Mouse (Mus musculus): Measurements from ENCODE around the gene Saxo2. TPM values are rescaled to one million over a fixed set of nuclear protein-coding genes. Genes with fewer than 3 reads are reported as not detected.

Gene Saxo2
- polyA plus RNA-seq (2015; fragmentation: Nextera tagmentation; extraction: Ambion mirVana), result 31.2 and 31.6 TPM in 2 replicates

DNA sequence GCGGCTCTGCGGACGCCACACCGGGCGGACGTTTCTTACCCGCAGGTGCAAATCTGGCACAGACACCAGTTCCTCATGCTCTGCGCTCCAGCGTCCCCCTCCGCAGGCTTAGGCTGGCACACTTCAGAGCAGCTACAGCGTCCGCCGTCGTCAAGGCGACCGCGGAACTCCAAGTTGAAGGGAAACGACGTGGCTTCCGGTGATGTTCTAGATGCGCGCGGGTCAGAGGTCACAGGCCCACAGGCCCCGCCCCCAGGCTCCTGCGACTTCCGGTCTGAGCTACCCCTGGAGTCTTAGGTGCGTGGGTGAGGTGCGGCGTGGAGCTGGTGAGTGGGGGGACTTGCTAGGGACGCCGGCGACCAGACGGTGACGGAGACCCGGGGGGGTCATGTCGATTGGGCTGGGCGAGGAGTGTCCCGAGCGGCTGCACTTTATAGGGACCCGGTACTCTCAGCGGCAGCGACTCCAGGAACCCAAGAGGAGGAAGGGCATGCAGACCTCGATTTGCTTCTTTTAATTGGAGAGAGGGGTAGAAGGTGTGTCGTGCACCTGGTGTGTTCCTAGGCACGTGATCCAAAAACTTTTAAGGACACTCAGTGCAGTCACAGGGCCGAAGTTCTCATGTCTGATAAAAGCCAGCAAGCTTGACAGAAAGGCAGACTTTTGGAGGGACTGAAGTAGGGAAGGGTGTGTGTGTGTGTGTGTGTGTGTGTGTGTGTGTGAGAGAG, at the start of gene Saxo2, which contains the start of gene Efl1:
Gene Saxo2, minus strand, starts transcription at position 176 of the 728 bp plus-strand sequence.
Gene Efl1, plus strand, starts transcription at position 262 of the 728 bp plus-strand sequence.
- peak; percentile 100 for ATAC-seq
- Histone ChIP-seq H3K27me3 (replicated peaks; ENCODE audit: control insufficient read depth, insufficient read depth, low read length) (no peaks in the 10 kb centered on the region), H3K9me3 (ENCODE audit: control insufficient read depth, low read length) (no peaks in the 10 kb centered on the region), H3K27ac (ENCODE audit: low read depth, low read length) (peak within 1 kb of the TSS; percentile 56), H3K4me1 (ENCODE audit: control insufficient read depth, insufficient read depth, low read depth, low read length) (peaks cover 11% of the 10 kb centered on the region), H3K4me2 (ENCODE audit: low read length) (peak within 1 kb of the TSS; percentile 74), H3K9ac (ENCODE audit: low read depth, low read length) (peak within 1 kb of the TSS; percentile 79), H3K4me3 (ENCODE audit: low read length) (peak within 1 kb of the TSS; percentile 84), H3K36me3 (ENCODE audit: control insufficient read depth, insufficient read depth, low read length) (no peaks in the 10 kb centered on the region)
- under 1% methylated on average over 46 of the region's 46 CpGs for WGBS

DNA sequence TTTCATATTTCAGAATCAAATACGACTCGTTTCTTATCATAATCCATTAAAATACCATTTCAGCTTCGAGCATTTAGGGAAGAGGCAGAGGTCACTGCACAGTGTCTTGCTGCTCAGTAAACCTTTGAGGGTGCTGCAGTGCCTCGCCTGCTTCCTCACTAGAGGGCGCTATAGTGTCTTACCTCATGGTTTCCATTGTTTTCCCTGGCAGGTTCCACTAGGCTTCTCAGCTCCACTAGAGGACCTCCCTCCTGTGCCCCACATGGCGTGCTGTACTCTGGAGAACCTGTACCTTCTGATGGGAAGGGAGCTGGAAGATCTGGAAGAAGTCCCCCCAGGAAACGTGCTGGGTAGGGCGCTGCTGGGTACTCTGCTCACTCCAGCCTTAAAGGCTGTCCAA, 49.3 kb upstream of the Saxo2 start:
- ATAC-seq, result no peak
- Histone ChIP-seq H3K36me3 (ENCODE audit: control insufficient read depth, insufficient read depth, low read length) (peaks cover 23% of the 10 kb centered on the region), H3K4me1 (ENCODE audit: control insufficient read depth, insufficient read depth, low read depth, low read length) (no peaks in the 10 kb centered on the region), H3K9ac (ENCODE audit: low read depth, low read length) (no peak overlapping the region), H3K4me2 (ENCODE audit: low read length) (no peak overlapping the region), H3K27me3 (replicated peaks; ENCODE audit: control insufficient read depth, insufficient read depth, low read length) (no peaks in the 10 kb centered on the region), H3K27ac (ENCODE audit: low read depth, low read length) (no peak overlapping the region), H3K9me3 (ENCODE audit: control insufficient read depth, low read length) (no peaks in the 10 kb centered on the region), H3K4me3 (ENCODE audit: low read length) (no peak overlapping the region)
- 76% methylated on average over 8 of the region's 8 CpGs for WGBS

DNA sequence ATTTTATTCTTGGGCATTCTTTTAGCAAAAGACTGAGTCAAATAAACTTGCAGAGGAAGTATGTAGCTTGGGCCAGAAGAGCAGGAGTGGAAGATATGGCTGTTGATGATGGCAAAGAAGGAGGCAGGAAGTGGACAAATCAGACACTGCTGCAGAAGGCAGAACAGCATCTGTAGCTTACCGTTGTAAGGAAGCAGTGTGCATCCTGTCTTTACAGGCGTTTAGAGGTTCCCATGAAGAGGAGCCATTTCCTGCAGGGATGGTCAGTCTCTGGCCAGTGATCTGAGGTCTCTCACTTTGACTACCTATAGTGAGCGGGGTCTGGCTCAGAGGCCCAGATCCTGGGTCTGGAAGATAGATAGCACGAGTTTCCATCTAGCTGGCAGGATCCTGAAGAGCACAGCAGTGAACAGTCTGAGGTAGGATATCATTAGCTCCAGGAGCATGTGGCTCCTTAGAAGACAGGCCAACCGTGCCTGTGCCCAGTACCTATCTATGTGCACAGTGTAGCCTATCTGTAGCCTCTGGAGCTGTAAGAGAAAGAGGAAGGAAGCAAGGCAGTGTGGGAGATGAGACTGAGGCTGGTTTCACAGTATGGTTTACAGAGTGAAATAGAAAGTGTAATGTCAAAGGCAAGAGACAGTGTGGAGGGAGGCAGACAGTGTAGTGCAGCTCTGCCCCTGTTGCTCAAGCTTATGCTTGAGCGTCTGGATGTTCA, 42.9 kb upstream of the Saxo2 start:
- no peak overlapping the region for H3K9ac ChIP-seq (ENCODE audit: low read depth, low read length)
- ATAC-seq, result no peak
- no peaks in the 10 kb centered on the region for H3K27me3 ChIP-seq (replicated peaks; ENCODE audit: control insufficient read depth, insufficient read depth, low read length)
- no peak overlapping the region for H3K4me2 ChIP-seq (ENCODE audit: low read length)
- no peaks in the 10 kb centered on the region for H3K9me3 ChIP-seq (ENCODE audit: control insufficient read depth, low read length)
- no peak overlapping the region for H3K27ac ChIP-seq (ENCODE audit: low read depth, low read length)
- WGBS, result 93% methylated on average over 6 of the region's 6 CpGs
- H3K4me3 ChIP-seq (ENCODE audit: low read length), result no peak overlapping the region
- H3K4me1 ChIP-seq (ENCODE audit: control insufficient read depth, insufficient read depth, low read depth, low read length), result no peaks in the 10 kb centered on the region
- peaks cover 22% of the 10 kb centered on the region for H3K36me3 ChIP-seq (ENCODE audit: control insufficient read depth, insufficient read depth, low read length)

DNA sequence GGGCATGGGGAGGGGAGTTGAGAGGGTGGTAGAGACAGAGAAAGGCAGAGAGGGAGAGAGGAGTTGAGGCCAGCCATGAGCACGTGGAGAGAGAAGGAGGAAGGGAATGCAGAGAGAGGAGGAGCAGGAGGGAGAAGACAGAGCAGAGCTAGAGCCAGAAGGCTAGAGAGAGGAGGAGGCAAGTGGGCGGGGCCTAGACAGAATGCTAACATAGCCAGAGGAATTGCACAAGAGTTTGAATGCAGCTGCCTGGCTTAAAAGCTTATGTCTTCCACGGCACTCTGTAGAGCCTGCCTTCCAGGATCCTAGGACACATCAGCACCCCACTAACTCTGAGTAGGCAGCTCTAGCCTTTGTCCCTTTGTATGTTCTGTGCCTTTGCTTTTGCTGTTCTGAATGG, 40.4 kb upstream of the Saxo2 start:
- 61% methylated on average over 3 of the region's 3 CpGs for WGBS

DNA sequence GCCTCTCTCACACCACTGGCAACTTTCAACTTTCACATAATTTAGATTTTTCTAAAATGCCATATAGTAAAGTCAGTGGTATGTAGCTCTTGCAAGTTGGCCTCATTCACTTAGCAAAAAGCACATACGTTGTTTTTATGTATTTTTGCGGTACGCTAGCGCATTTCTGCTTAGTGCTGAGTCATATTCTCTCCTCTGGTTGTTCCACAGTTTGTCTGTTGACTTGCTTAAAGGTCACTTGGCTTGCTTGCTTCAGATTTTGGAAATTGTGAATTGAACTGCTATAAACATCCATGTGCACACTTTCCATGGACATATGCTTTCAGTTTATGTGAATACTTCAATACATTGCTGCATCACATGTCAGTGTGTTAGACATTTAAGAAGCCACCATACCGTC, 31.6 kb upstream of the Saxo2 start:
- Histone ChIP-seq H3K4me2 (ENCODE audit: low read length) (no peak overlapping the region), H3K9me3 (ENCODE audit: control insufficient read depth, low read length) (no peaks in the 10 kb centered on the region), H3K4me1 (ENCODE audit: control insufficient read depth, insufficient read depth, low read depth, low read length) (no peaks in the 10 kb centered on the region), H3K9ac (ENCODE audit: low read depth, low read length) (no peak overlapping the region), H3K4me3 (ENCODE audit: low read length) (no peak overlapping the region), H3K27ac (ENCODE audit: low read depth, low read length) (no peak overlapping the region), H3K36me3 (ENCODE audit: control insufficient read depth, insufficient read depth, low read length) (peaks cover 6% of the 10 kb centered on the region), H3K27me3 (replicated peaks; ENCODE audit: control insufficient read depth, insufficient read depth, low read length) (no peaks in the 10 kb centered on the region)
- WGBS, result 91% methylated on average over 5 of the region's 5 CpGs
- ATAC-seq, result no peak

More for the DNA sequence above, 40.4 kb upstream of the Saxo2 start:
- Histone ChIP-seq H3K27me3 (replicated peaks; ENCODE audit: control insufficient read depth, insufficient read depth, low read length) (no peaks in the 10 kb centered on the region), H3K4me3 (ENCODE audit: low read length) (no peak overlapping the region), H3K9me3 (ENCODE audit: control insufficient read depth, low read length) (no peaks in the 10 kb centered on the region), H3K27ac (ENCODE audit: low read depth, low read length) (no peak overlapping the region), H3K36me3 (ENCODE audit: control insufficient read depth, insufficient read depth, low read length) (peaks cover 26% of the 10 kb centered on the region), H3K9ac (ENCODE audit: low read depth, low read length) (no peak overlapping the region), H3K4me1 (ENCODE audit: control insufficient read depth, insufficient read depth, low read depth, low read length) (no peaks in the 10 kb centered on the region), H3K4me2 (ENCODE audit: low read length) (no peak overlapping the region)
- 0 out of 2 replicates have a peak, but pooled peaks have one; percentile 37 for ATAC-seq

DNA sequence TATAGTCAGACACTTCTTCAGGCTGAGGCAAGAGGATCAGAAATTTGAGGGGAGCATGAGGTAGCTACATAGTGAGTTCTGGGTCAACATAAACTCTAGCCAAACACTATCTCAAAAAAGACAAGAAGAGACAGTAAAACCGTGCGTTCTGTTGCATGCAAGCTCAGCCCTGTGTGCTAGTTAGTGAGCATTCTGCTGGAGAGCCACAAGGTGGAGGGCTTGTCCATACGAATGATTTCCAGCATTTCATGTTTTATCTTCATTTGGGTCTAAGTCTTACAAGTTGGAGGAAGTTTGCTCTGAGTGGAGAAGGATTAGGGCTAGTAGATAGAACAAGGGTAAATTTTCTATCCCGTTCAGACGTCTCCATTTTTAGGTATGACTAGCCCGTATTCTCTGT, 28.5 kb upstream of the Saxo2 start:
- Histone ChIP-seq H3K4me2 (ENCODE audit: low read length) (no peak overlapping the region), H3K4me1 (ENCODE audit: control insufficient read depth, insufficient read depth, low read depth, low read length) (no peaks in the 10 kb centered on the region), H3K27me3 (replicated peaks; ENCODE audit: control insufficient read depth, insufficient read depth, low read length) (no peaks in the 10 kb centered on the region), H3K4me3 (ENCODE audit: low read length) (no peak overlapping the region), H3K27ac (ENCODE audit: low read depth, low read length) (no peak overlapping the region), H3K9me3 (ENCODE audit: control insufficient read depth, low read length) (no peaks in the 10 kb centered on the region), H3K36me3 (ENCODE audit: control insufficient read depth, insufficient read depth, low read length) (peaks cover 10% of the 10 kb centered on the region), H3K9ac (ENCODE audit: low read depth, low read length) (no peak overlapping the region)
- 89% methylated on average over 6 of the region's 6 CpGs for WGBS
- ATAC-seq, result peak; percentile 58; the same call in 1 of the 2 replicates

DNA sequence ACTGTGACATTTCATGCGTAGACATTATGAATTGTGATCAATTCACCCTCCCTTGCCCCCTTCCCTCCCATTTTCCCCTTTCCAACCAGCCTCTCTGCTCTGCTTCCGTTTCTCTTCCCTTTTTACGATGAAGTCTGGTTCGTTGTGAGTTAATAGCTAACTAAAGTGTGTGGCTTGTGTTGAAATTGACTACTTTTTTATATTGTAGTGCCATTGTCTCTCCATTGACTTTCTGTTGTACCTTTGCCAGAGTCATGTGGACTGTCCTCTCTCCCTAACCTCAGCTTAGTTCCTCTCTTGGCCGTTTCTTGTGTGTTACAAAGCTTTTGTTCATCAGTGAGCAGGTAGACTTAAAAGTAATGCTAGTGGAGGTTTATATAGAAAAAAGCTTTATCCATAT, 27.7 kb upstream of the Saxo2 start:
- Histone ChIP-seq H3K27ac (ENCODE audit: low read depth, low read length) (no peak overlapping the region), H3K4me2 (ENCODE audit: low read length) (no peak overlapping the region), H3K27me3 (replicated peaks; ENCODE audit: control insufficient read depth, insufficient read depth, low read length) (no peaks in the 10 kb centered on the region), H3K4me1 (ENCODE audit: control insufficient read depth, insufficient read depth, low read depth, low read length) (no peaks in the 10 kb centered on the region), H3K36me3 (ENCODE audit: control insufficient read depth, insufficient read depth, low read length) (peaks cover 15% of the 10 kb centered on the region), H3K4me3 (ENCODE audit: low read length) (no peak overlapping the region), H3K9ac (ENCODE audit: low read depth, low read length) (no peak overlapping the region), H3K9me3 (ENCODE audit: control insufficient read depth, low read length) (no peaks in the 10 kb centered on the region)
- no peak for ATAC-seq
- WGBS, result 79% methylated on average over 5 of the region's 5 CpGs

DNA sequence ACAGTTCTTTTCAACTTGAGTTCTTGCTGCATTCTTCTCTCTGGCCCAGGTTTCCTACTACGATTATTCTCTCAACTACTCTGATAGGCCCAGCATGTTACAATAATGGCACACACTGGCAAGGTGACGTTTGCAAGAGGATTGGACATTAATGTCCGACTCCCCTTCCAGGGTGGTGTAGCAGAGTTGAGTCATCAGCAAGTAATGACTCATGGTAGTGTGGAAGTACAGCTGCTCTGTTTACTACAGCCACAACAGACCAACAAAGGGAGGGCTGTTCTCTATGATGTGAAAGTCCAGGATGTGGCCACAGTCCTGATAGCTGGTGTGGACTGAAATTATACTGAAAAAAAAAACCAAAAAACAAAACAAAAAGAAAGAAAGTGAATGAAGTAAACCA, 16.3 kb upstream of the Saxo2 start:
- H3K4me1 ChIP-seq (ENCODE audit: control insufficient read depth, insufficient read depth, low read depth, low read length), result no peaks in the 10 kb centered on the region
- no peak for ATAC-seq
- H3K27me3 ChIP-seq (replicated peaks; ENCODE audit: control insufficient read depth, insufficient read depth, low read length), result no peaks in the 10 kb centered on the region
- no peak overlapping the region for H3K27ac ChIP-seq (ENCODE audit: low read depth, low read length)
- no peak overlapping the region for H3K9ac ChIP-seq (ENCODE audit: low read depth, low read length)
- peaks cover 10% of the 10 kb centered on the region for H3K36me3 ChIP-seq (ENCODE audit: control insufficient read depth, insufficient read depth, low read length)
- 93% methylated on average over 3 of the region's 3 CpGs for WGBS
- H3K9me3 ChIP-seq (ENCODE audit: control insufficient read depth, low read length), result no peaks in the 10 kb centered on the region
- no peak overlapping the region for H3K4me3 ChIP-seq (ENCODE audit: low read length)
- H3K4me2 ChIP-seq (ENCODE audit: low read length), result no peak overlapping the region

DNA sequence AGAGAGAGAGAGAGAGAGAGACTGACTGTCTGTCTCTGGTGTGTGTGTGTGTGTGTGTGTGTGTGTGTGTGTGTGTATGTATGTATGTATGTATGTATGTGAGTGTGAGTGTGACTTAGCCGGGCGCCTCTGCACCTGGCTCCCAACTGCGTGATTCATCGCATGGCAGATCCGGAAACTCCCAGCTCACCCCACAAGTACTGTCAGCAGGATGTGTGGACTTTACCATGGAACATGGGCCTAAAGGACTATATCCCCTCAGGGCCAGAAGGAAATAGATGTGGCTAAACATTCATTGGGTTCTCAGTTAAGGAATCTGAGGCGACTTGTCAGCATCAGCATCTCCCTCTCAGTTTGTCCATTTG, 735 bp upstream of the Saxo2 start:
- Histone ChIP-seq H3K27ac (ENCODE audit: low read depth, low read length) (no peak overlapping the region), H3K27me3 (replicated peaks; ENCODE audit: control insufficient read depth, insufficient read depth, low read length) (no peaks in the 10 kb centered on the region), H3K9ac (ENCODE audit: low read depth, low read length) (peak overlapping the region; percentile 79), H3K9me3 (ENCODE audit: control insufficient read depth, low read length) (no peaks in the 10 kb centered on the region), H3K4me3 (ENCODE audit: low read length) (peak overlapping the region; percentile 84), H3K4me2 (ENCODE audit: low read length) (peak overlapping the region; percentile 74), H3K4me1 (ENCODE audit: control insufficient read depth, insufficient read depth, low read depth, low read length) (peaks cover 11% of the 10 kb centered on the region), H3K36me3 (ENCODE audit: control insufficient read depth, insufficient read depth, low read length) (no peaks in the 10 kb centered on the region)
- ATAC-seq, result no peak
- WGBS, result 22% methylated on average over 6 of the region's 6 CpGs

Data from hindbrain, embryonic 16.5 days (tissue).